Mouse (Mus musculus) naive thymus-derived CD4-positive, alpha-beta T cell, adult 2 months (primary cell): ENCODE data around the gene Luc7l3.
A peak's percentile ranks its signal among the peaks of the same experiment; 100 is the strongest.

Source experiments
- DNase-seq: peaks from one replicate; pipeline ENCODE4 v3.0.0-alpha.2; 2011; ENCODE audit warnings: low read depth

Gene Luc7l3

DNA sequence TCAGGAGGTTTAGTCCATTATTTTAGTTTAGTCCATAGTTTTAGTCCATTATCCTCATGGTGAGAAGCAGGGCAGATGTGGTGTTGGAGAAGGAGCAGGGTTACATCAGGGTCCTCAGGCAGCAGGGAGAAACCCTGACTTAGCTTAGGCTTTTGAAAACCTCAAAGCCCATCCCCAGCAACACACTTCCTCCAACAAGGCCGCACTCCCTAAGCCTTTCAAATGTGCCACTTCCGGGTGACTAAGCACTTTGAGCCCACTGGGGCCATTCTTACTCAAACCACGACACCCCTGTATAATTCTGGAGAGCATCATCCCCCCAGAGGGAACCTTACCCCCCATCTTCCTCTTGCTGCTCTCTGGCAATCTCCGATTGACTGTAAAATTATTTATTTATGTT is 62.0 kb downstream of the Luc7l3 start:
- DNase-seq: peak; percentile 49

DNA sequence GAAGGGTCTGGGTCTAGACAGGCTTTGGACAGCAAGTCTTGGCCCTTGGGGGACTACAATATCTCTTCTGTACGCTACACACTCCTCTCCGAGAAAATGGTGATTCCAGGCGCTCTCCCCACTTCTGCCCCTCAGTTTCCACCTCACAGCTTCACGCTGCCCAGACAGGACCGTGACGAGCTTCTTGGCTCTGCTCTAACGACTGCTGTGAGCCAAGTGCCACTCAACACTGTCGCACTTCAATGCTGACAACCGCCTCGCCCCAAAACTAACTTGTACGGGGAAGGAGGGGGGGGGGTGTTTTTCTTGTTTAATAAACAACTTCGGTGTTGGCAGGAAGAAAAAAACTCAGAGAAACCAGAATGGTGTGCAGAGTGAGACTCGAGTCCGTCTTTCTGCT is 63.8 kb downstream of the Luc7l3 start:
- no peak for DNase-seq

DNA sequence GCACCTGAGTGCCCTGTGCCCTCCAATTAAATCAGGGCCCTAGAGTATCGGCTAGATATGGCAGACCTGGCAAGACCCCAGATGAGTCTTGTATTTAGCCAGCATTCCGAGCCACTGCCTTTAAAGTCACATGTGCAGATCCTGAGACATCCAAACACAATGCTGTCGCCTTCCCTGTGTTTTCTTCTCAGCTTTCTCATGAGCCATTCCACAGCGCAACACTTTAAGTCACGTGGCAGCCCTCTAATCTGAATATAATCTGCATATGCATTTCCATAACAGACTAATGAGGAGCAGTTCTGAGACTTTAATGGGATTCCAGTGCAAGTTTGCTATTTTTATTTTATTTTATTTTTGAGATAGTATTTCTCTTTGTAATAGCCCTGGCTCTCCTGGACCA is 66.1 kb downstream of the Luc7l3 start:
- DNase-seq: no peak

DNA sequence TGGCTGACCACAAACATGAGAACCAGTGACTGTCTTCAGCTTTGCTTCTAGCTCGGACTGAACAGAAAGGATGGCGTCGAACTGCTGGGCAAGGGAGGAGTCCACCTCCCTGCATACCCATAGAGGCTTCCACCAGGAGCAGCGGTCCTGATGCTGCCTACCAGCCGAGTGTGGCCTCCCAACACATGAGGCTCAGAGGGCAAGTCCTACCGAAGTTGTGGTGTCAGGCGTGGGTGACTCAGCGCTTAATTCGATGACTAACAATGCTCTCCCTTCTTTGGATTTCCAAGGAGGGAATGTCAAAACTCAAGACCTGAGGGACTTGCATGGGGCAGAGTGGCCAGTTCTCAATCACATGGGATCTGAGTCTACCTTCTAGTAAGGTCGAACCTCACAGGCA is 68.1 kb downstream of the Luc7l3 start:
- DNase-seq: peak; percentile 24

DNA sequence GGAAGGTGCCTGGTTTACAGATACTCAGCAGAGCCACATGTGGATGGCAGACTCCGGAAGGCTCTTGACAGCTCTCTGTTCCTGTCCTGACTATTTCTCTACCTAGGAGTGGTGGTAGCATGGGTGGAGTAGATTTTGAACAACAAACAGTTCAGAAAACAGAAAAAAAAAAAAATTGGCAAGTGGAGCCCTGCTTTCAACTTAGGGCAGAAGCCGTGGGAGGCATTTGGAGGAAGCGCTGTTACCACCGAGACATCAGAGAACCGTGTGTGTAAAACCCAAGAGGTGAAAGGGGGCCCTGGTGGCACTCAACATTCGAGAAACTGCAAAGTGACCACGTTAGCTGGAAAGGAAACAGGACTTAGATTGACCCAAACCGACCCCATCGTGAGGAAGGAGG is 68.6 kb downstream of the Luc7l3 start:
- DNase-seq: peak; percentile 60

DNA sequence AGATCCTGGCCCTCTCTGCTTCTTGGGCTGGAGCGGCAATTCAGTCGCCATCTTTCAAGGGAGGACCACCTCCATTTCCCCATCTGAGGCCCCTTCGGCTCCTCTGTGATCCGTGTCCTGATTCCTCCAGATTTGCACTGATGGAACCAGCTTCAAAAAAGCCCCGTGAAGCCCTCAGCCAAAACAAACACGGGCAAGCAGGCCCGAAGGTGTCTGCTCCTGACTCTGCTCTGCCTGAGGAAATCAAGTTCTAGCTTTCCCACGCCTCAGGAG is 75.1 kb downstream of the Luc7l3 start:
- no peak for DNase-seq

DNA sequence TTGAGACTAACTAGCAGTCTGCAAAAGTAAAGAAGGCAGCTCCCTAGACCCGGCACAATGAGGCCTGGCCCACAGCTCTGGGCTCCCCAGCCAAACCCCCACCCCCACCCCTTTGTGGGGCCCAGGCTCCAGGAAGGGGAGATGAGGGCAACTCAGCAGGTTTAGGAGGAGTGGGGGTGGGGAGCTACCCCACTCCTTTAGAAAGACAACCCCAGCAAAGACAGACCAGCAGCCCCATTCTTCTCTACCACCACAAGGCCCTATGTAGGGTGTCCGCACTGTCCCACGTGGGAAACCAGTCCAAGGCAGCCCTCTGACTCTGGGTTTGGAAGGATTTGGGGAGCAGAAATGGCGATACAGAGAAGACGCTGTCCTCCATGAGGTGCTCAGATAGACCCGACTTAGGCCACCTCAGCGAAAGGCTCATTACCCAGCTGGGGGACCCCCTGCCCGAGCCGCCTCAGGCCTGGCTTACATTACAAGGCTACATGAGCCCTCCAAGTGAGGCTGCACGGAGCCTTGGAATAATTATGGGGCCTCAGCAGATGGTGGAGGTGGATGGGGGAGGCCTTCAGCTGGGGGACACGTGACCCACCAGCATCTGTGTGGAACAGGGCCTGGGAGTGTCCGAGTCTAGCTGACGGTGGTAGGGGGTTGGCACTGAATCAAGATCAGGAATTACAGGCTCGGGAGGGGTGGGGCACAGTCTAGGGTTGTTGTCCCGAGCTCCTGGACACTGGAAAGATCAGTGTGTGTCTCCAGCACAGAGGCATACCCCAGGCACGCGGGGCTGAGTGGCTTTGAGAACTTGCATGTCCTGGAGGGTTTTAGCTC is 75.6 kb downstream of the Luc7l3 start, which contains the start of gene Wfikkn2:
TSS of gene Wfikkn2 (minus strand) at position 51 of the 834 bp plus-strand sequence.
- no peak for DNase-seq

DNA sequence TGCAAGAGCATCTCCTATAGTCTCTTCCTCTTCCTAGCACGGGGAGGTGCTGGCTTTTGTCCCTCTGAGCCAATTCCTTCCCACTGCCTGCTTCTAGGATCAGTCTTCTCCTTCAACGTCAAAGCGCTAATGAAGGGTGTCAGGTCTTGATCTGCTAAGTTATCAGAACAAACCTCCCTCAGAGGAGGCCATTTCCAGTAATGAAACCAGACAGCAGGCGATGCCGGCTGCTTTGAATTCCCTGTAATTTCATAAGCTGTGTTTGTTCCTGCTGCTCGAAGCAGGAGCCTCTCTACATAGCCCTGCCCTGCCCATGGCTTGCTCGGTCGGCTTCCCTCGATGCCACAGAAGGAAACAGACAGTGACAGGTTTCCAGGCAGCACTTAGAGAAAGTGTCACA is 77.4 kb downstream of the Luc7l3 start:
- DNase-seq: no peak

DNA sequence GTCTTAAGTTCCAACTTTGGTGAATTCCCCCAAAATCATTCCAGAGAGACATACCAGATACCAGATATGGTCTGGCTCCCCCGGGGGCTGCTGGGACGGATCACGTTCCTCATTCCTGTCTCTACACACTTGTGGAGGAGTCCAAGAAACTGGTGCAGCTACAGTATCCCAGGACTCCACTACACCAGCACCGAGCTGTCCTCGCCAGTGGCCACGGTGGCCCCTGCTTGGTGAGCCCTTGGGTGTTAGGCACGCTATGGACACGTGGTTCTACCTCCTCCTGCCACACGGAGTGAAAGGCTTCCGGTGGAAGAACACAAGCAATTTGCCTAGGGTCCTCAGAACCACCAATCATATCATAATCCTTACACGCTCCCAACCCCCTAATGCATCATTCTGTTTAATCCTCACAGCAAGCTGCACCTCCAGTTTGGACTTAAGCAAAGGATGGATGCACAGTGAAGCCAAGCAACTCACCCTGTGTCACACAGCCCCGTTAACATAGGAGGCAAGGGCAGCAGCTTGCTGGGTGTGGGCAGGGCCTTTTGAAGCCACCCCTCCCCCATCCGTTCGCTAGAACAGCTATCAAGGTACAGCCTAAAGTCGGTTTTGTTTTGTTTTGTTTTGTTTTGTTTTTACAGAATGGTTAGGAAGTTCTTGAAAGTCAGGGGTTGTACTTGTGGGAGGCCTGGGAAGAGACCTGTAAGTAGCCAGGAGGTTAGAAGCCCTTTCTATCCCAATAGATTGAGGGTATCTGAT is 78.2 kb downstream of the Luc7l3 start:
- DNase-seq: peak; percentile 65

DNA sequence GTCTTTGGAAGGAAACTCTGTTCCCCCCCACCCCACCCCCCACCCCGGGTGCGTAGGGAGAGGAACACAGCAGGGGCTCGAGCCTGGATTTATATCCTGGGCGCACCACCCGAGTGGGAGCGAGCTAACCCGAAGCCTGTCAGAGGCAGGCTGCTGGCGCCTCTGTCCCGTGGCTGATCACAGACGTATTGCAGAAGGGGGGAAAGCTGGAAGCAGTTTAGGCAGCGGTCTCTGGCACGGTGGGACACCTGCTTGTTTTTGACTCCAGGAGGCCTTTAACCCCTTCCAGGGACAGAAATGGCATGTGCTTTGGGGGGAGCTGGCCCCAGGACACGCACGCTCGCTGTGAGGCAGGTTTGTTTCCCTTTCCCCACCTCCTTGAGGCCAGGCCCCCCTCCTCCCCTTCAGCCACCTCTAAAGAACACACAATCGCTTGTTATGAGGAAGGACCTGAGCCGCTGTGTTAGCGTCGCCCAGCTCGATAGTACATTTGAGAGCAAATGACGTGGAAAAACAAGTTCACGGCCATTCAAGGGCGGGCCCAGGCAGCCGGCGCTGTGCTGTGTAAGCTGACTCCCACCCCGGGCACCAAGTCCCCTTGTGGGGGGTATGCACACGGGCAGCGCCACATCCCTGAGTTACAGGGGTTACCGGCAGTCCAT is 78.9 kb downstream of the Luc7l3 start:
- DNase-seq: peak; percentile 55

DNA sequence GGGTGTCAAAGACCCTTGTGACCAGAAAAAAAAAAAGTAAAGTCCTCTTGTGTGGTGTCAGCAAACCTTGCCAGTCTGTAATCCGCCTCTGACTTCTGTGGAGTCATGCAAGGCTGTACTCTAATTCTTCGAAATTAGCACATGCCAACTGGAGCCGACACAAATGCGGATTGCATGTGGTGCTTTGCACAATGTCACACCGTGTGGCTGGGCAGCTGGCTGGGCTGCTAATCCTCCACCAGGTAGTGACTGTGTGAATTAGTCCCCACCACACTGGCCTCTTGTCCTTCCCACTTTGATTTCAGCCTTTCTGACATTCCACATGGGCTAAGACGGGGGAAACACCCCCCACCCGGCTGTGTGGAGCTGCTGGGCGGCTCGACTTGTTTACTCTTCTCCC is 82.1 kb downstream of the Luc7l3 start:
- DNase-seq: no peak

DNA sequence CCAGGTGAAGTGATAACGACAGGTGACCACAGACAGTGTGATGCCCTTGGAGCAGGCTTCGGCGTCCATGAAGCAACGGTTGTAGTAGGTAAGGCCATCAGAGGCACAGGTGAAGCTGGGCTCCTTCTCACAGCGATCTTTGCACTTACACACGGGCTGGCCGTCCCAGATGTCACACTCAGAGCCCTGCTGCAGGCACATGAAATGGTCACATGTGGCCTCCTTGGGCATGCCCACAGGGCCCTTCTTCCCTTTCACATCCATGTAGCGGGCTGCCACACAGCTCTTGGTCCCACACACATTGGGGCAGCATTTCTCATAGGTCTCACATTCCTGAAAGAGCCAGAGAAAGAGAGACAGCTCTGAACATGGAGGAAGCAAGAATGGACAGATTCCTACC is 83.0 kb downstream of the Luc7l3 start:
- DNase-seq: no peak
